Mouse (Mus musculus) hindbrain, embryonic 14.5 days (tissue): ENCODE measurements at regions not wholly inside any gene's neighbourhood (a gene's known extent, or its start where the extent isn't known, plus 50 kb on each side); places are given as distances from the start of the nearest gene placed in this dataset.

Source experiments
- ATAC-seq: fragments of 200-750 bp; cut with Nextera tagmentation; 2 replicates; pipeline ENCODE4 v1.8.0; 2017; ENCODE audit warnings: moderate number of reproducible peaks, mild to moderate bottlenecking, moderate TSS enrichment, moderate library complexity; ENCODE audit not compliant: low FRiP score
- DNase-seq: peaks from one replicate; pipeline ENCODE4 v3.0.0-alpha.2; 2015; ENCODE audit warnings: low spot score
- H3K27ac ChIP-seq: fragments of 300-500 bp; sonication (generic); 2 replicates; pipeline ENCODE4 v1.5.1; 2014; ENCODE audit warnings: mild to moderate bottlenecking, moderate library complexity
- H3K27me3 ChIP-seq: fragments of 300-500 bp; sonication (generic); 2 replicates; pipeline ENCODE4 v1.6.1; 2014; ENCODE audit warnings: mild to moderate bottlenecking, low read length, mixed read lengths; ENCODE audit not compliant: control insufficient read depth, insufficient read depth
- H3K36me3 ChIP-seq: fragments of 300-500 bp; sonication (generic); replicated peaks from 2 replicates; pipeline ENCODE4 v1.6.1; 2014; ENCODE audit not compliant: control insufficient read depth, insufficient read depth
- H3K4me1 ChIP-seq: fragments of 300-500 bp; sonication (generic); replicated peaks from 2 replicates; pipeline ENCODE4 v1.6.1; 2014; ENCODE audit warnings: antibody characterized with exemption, low read length, mixed read lengths; ENCODE audit not compliant: control insufficient read depth, insufficient read depth
- H3K4me2 ChIP-seq: fragments of 300-500 bp; sonication (generic); replicated peaks from 2 replicates; pipeline ENCODE4 v1.6.1; 2014; ENCODE audit warnings: mild to moderate bottlenecking, moderate library complexity
- H3K4me3 ChIP-seq: fragments of 300-500 bp; sonication (generic); replicated peaks from 2 replicates; pipeline ENCODE4 v1.5.1; 2014; ENCODE audit warnings: mild to moderate bottlenecking, low read length
- H3K9ac ChIP-seq: fragments of 300-500 bp; sonication (generic); 2 replicates; pipeline ENCODE4 v1.6.1; 2014
- H3K9me3 ChIP-seq: fragments of 300-500 bp; sonication (generic); 2 replicates; pipeline ENCODE4 v1.6.1; 2016; ENCODE audit warnings: low read length; ENCODE audit not compliant: control insufficient read depth
- WGBS: fragments of 180-500 bp; shearing (Covaris S2); extraction: QIAGEN DNeasy Blood & Tissue Kit; methylation state at CpG from one replicate; pipeline ENCODE4 v1.1.7; 2014; 5-methylcytosine and 5-hydroxymethylcytosine counted together

GRCm38 (mm10) chrX:12466897-12467296, 120.7 kb upstream of the Atp6ap2 start:
- Histone ChIP-seq H3K4me3 (no peak overlapping the region), H3K27ac (peak overlapping the region; percentile 59), H3K4me1 (peaks cover 12% of the 10 kb centered on the region; the same call in 1 of the 2 replicates), H3K9ac (no peak overlapping the region), H3K9me3 (no peaks in the 10 kb centered on the region), H3K27me3 (no peaks in the 10 kb centered on the region; the same call in 1 of the 2 replicates), H3K4me2 (no peak overlapping the region), H3K36me3 (no peaks in the 10 kb centered on the region)
- ATAC-seq (peak; percentile 50; the same call in 1 of the 2 replicates), DNase-seq (no peak)
- 21% methylated on average over 6 of the region's 6 CpGs for WGBS

GRCm38 (mm10) chrX:12467528-12468179, 119.9 kb upstream of the Atp6ap2 start:
- ATAC-seq (peak; percentile 28; the same call in 1 of the 2 replicates), DNase-seq (no peak)
- Histone ChIP-seq H3K4me1 (peaks cover 12% of the 10 kb centered on the region; the same call in 1 of the 2 replicates), H3K9me3 (no peaks in the 10 kb centered on the region), H3K36me3 (no peaks in the 10 kb centered on the region), H3K4me3 (no peak overlapping the region), H3K27ac (0 out of 2 replicates have a peak overlapping the region, but pooled peaks have one; percentile 59), H3K27me3 (no peaks in the 10 kb centered on the region; the same call in 1 of the 2 replicates), H3K9ac (no peak overlapping the region), H3K4me2 (no peak overlapping the region)
- WGBS, result 32% methylated on average over 9 of the region's 10 CpGs

GRCm38 (mm10) chrX:12472296-12472695, 115.3 kb upstream of the Atp6ap2 start:
- no peaks in the 10 kb centered on the region for H3K36me3 ChIP-seq
- peaks cover 5% of the 10 kb centered on the region; the same call in 1 of the 2 replicates for H3K4me1 ChIP-seq
- no peak overlapping the region for H3K4me3 ChIP-seq
- WGBS, result 72% methylated on average over 5 of the region's 5 CpGs
- no peaks in the 10 kb centered on the region for H3K9me3 ChIP-seq
- no peaks in the 10 kb centered on the region for H3K27me3 ChIP-seq
- H3K9ac ChIP-seq, result no peak overlapping the region
- DNase-seq, result no peak
- no peak overlapping the region for H3K4me2 ChIP-seq
- ATAC-seq, result no peak
- H3K27ac ChIP-seq, result no peak overlapping the region

- Histone ChIP-seq H3K27me3 (no peaks in the 10 kb centered on the region), H3K9me3 (no peaks in the 10 kb centered on the region), H3K4me2 (no peak overlapping the region), H3K4me1 (no peaks in the 10 kb centered on the region), H3K36me3 (no peaks in the 10 kb centered on the region), H3K27ac (no peak overlapping the region), H3K9ac (no peak overlapping the region), H3K4me3 (no peak overlapping the region)
- ATAC-seq (no peak), DNase-seq (no peak)
- WGBS, result 81% methylated on average over 6 of the region's 6 CpGs
Observed at GRCm38 (mm10) chrX:12479207-12479606, 108.4 kb upstream of the Atp6ap2 start.

- Histone ChIP-seq H3K9me3 (no peaks in the 10 kb centered on the region), H3K4me2 (no peak overlapping the region), H3K27me3 (no peaks in the 10 kb centered on the region), H3K36me3 (no peaks in the 10 kb centered on the region), H3K4me1 (peaks cover 6% of the 10 kb centered on the region; the same call in 1 of the 2 replicates), H3K4me3 (no peak overlapping the region), H3K27ac (no peak overlapping the region), H3K9ac (no peak overlapping the region)
- DNase-seq (no peak), ATAC-seq (no peak)
- 71% methylated on average over 7 of the region's 7 CpGs for WGBS
Observed at GRCm38 (mm10) chrX:12490957-12491356, 96.6 kb upstream of the Atp6ap2 start.

GRCm38 (mm10) chrX:12493216-12493615, 94.4 kb upstream of the Atp6ap2 start:
- Histone ChIP-seq H3K4me3 (no peak overlapping the region), H3K9ac (no peak overlapping the region), H3K36me3 (no peaks in the 10 kb centered on the region), H3K27ac (no peak overlapping the region), H3K27me3 (no peaks in the 10 kb centered on the region), H3K4me2 (no peak overlapping the region), H3K9me3 (no peaks in the 10 kb centered on the region), H3K4me1 (peaks cover 6% of the 10 kb centered on the region; the same call in 1 of the 2 replicates)
- 57% methylated on average over 5 of the region's 5 CpGs for WGBS
- ATAC-seq (no peak; the same call in 1 of the 2 replicates), DNase-seq (no peak)

GRCm38 (mm10) chrX:12493916-12494315, 93.7 kb upstream of the Atp6ap2 start:
- WGBS, result 76% methylated on average over 3 of the region's 3 CpGs
- H3K9me3 ChIP-seq, result no peaks in the 10 kb centered on the region
- H3K4me3 ChIP-seq, result no peak overlapping the region
- H3K4me1 ChIP-seq, result peaks cover 6% of the 10 kb centered on the region; the same call in 1 of the 2 replicates
- no peak for DNase-seq
- H3K36me3 ChIP-seq, result no peaks in the 10 kb centered on the region
- no peaks in the 10 kb centered on the region for H3K27me3 ChIP-seq
- H3K4me2 ChIP-seq, result no peak overlapping the region
- no peak overlapping the region for H3K27ac ChIP-seq
- no peak overlapping the region for H3K9ac ChIP-seq
- no peak for ATAC-seq

GRCm38 (mm10) chrX:12494535-12494934, 93.1 kb upstream of the Atp6ap2 start:
- no peaks in the 10 kb centered on the region for H3K9me3 ChIP-seq
- H3K27ac ChIP-seq, result no peak overlapping the region
- whole genome bisulfite sequencing, result 71% methylated on average over 6 of the region's 6 CpGs
- DNase-seq (no peak), ATAC-seq (no peak)
- H3K9ac ChIP-seq, result no peak overlapping the region
- H3K4me1 ChIP-seq, result peaks cover 6% of the 10 kb centered on the region; the same call in 1 of the 2 replicates
- H3K4me3 ChIP-seq, result no peak overlapping the region
- no peaks in the 10 kb centered on the region for H3K36me3 ChIP-seq
- H3K27me3 ChIP-seq, result no peaks in the 10 kb centered on the region
- no peak overlapping the region for H3K4me2 ChIP-seq

GRCm38 (mm10) chrX:12500601-12501000, 87.0 kb upstream of the Atp6ap2 start:
- Histone ChIP-seq H3K4me3 (no peak overlapping the region), H3K27me3 (no peaks in the 10 kb centered on the region), H3K9ac (no peak overlapping the region), H3K9me3 (no peaks in the 10 kb centered on the region), H3K27ac (no peak overlapping the region), H3K4me1 (no peaks in the 10 kb centered on the region), H3K36me3 (no peaks in the 10 kb centered on the region), H3K4me2 (no peak overlapping the region)
- no peak for ATAC-seq
- 78% methylated on average over 3 of the region's 3 CpGs for WGBS
- no peak for DNase-seq
